Mouse (Mus musculus): ENCODE results near the gene Crtc2.
"Not testable (repeated sequence)": the region's sequence is repeated elsewhere in the genome, so short reads cannot be mapped to it uniquely, and the experiment has no call there.

Crtc2 gene

DNA sequence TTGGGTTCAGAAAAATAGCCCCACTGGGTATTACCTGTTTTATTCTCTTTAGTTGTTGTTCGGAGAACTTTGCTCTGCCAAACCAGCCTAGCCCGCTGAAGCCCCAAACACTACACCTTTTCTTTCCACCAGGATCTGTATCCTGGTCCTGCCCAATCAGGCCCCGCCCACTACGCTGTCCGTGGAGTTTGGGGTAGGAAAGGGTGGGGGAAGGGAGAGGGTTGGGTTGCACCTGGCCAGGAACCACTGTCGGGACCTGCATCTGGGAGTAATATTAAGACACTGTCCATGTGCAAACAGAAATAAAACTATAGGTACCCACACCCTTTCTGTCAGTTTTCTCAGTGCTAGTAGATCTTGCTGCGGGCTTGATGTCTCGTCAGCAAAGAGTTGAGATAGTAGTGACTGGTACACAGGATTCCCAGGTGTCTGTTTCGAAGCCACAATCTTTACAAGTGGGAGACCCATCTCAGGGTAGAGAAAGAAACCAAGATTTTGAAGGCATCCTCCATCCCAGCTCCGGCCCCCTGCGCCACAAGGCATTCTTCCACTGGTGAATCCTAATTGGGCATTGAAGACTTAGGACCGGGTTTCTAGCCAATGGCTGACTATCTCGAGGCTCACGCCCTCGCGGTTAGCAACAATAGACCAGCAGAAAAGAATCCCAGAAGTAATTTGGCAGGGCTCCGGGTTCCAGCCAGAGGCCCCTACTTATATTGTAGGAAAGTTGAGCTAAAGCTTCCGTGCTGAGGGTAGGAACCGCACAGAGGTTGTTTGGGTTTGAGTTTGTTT is 10.8 kb upstream of the Crtc2 start, which contains the start of gene Creb3l4:
Creb3l4 (minus strand) TSS at position 529 of the 792 bp plus-strand sequence.
- DNase-seq (ENCODE audit: low read depth, low spot score): peak; percentile 72

- DNase-seq (ENCODE audit: low read depth, low spot score): no peak
Observed at GRCm38 (mm10) chr3:90245406-90245805, 8.6 kb upstream of the Crtc2 start.

- DNase-seq (ENCODE audit: low read depth, low spot score): no peak
Observed at GRCm38 (mm10) chr3:90247630-90247959, 6.4 kb upstream of the Crtc2 start.

DNA sequence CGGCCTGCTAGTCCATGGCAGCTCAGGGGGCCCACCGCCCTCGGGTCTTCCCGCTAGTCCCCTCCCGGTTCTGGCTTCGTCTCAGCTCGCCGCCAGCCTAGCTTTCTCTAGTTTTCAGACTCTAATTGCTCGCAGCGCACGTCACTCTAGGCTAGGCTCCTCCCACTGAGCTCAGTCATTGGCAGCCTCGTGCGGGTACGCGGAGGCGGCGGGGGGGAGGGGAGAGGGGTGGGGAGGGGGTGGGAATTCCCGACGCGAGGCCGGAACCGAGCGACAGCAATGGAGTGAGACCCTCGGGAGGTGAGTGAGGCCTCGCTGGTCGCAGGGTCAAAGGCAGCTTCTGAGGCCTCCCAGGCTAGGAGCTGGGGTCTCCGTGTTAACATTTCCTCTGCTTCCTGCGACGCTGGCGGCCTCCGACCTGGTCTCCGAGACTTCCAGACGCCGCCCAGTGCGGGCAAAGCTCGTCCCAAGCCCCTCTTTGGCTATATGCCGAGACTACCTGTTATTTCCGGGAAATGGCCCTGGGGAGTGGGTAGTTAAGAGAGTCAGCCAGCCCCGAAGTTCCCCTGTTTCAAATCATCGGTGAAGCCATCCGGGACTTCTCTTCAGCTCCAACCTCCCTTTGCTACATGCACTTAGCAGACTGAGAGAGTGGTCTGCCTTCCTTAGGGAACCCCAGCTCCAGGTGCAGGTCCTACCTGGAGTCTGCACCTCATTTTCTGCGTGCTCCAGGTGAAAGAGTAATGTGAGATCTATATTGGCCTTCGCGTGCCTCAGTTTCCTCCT is 5.8 kb upstream of the Crtc2 start, which contains the start of gene Slc39a1:
Slc39a1 (plus strand) TSS at position 213 of the 786 bp plus-strand sequence.
- DNase-seq (ENCODE audit: low read depth, low spot score): peak; percentile 96

DNA sequence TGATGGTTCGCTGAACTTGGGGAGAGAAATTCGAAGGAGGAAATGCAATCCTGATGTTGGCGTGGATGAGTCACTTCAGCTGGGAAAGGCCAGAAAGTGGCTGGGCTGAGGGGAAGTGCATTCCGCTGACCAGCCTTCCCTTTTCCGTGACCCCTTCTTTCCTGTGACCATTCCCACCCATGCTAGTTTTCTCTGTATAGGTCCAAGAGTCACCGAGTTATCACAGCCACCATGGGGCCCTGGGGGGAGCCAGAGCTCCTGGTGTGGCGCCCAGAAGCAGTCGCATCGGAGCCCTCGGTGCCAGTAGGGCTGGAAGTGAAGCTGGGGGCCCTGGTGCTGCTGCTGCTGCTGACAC is 5.2 kb upstream of the Crtc2 start:
- DNase-seq (ENCODE audit: low read depth, low spot score): no peak

- no peak for DNase-seq (ENCODE audit: low read depth, low spot score)
Observed at GRCm38 (mm10) chr3:90250791-90251190, 3.2 kb upstream of the Crtc2 start.

DNA sequence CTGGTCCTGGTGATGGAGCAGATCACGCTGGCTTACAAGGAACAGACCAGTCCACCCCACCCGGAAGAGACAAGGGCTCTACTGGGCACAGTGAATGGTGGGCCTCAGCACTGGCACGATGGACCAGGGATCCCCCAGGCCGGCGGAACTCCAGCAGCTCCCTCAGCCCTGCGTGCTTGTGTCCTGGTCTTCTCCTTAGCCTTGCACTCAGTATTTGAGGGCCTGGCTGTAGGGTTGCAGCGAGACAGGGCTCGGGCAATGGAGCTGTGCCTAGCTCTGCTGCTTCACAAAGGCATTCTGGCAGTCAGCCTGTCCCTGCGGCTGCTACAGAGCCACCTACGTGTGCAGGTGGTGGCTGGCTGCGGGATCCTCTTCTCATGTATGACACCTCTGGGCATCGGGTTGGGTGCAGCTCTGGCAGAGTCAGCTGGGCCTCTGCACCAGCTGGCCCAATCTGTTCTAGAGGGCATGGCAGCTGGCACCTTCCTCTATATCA is 2.2 kb upstream of the Crtc2 start:
- DNase-seq (ENCODE audit: low read depth, low spot score): not testable (repeated sequence)

DNA sequence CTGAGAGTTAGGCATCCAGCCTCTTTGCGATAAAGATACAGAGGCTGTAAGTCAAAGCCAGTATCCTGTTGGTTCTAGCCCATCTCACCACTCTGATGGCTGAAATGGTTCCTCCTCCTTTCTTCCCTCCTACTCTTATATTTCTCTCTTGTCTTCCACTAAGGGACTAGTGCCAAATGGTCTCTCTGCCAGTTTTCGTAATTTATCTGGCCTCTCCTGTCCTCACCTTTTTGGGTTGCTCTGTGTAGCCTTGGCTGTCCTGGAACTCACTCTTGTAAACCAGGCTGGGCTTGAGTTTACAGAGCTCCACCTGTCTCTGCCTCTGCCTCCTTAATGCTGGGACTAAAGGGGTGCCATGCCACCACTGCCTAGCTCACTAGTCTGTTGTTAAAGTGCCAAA is 1.3 kb upstream of the Crtc2 start:
- DNase-seq (ENCODE audit: low read depth, low spot score): not testable (repeated sequence)

- not testable (repeated sequence) for DNase-seq (ENCODE audit: low read depth, low spot score)
Observed at GRCm38 (mm10) chr3:90253174-90253573, 789 bp upstream of the Crtc2 start.

DNA sequence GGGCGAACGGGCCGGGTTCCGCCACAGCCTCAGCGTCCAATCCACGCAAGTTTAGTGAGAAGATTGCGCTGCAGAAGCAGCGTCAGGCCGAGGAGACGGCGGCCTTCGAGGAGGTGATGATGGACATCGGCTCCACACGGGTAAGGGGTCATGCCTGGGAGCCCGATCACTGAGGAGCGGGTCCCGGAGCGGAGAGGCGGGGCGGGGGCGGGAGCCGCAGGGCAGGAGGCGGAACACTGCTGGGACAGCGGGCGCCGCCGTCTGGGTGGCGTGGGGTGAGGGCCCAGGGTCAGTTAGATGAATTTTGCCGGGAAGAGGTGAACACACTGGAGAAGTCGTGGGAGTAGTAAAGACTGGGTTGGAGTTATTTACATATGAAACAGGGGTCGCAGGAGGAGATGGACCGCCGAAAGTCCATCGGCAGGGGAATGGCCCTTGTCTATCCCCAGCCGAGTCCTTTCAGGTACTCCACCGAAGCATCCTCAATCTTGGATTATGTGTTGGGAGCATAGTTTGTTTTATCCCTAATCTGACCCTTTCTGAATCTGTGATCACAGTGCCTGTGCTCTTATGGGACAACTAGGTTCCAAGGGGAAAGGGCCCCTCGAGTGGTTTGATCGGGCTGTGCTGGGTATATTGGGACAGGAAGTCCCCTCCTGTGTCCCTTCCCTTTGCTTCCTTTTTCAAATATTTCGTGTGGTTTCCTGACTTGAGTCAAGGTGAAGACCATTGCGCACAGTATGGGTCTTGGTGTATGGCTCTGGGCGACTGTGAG is 643 bp downstream of the Crtc2 start:
- DNase-seq (ENCODE audit: low read depth, low spot score): peak; percentile 19

- DNase-seq (ENCODE audit: low read depth, low spot score): no peak
Observed at GRCm38 (mm10) chr3:90255194-90255565, 1.2 kb downstream of the Crtc2 start.

DNA sequence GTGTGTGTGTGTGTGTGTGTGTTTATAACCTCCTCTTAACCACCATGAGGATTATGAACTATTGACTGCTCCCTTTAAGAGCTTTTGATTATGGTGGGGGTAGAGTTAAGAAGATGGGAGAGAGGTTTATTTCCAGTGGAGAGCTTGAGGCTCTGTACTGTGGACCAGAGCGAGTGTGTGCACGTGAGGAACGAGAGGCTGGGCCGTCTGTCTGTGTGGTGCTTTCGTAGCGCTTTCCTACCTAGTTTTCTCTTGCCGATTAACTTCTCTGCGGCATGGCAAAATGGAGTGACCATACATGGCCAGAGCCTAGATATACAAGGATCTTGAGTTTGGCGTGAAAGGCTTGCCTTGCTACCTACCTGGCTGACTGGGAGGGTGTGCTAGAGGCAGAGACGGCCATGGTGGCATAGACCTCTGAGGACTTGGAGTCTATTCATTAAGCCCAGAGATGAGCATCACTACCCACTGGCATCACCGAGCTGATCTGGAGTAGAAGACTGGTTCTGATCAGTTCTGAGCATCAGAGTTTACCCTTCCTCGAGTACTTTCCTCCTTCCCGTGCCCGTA is 1.9 kb downstream of the Crtc2 start:
- DNase-seq (ENCODE audit: low read depth, low spot score): no peak

- DNase-seq (ENCODE audit: low read depth, low spot score): no peak
Observed at GRCm38 (mm10) chr3:90256731-90257530, 3.0 kb downstream of the Crtc2 start.

GRCm38 (mm10) chr3:90258521-90258920 is 4.6 kb downstream of the Crtc2 start:
- DNase-seq (ENCODE audit: low read depth, low spot score): no peak

DNA sequence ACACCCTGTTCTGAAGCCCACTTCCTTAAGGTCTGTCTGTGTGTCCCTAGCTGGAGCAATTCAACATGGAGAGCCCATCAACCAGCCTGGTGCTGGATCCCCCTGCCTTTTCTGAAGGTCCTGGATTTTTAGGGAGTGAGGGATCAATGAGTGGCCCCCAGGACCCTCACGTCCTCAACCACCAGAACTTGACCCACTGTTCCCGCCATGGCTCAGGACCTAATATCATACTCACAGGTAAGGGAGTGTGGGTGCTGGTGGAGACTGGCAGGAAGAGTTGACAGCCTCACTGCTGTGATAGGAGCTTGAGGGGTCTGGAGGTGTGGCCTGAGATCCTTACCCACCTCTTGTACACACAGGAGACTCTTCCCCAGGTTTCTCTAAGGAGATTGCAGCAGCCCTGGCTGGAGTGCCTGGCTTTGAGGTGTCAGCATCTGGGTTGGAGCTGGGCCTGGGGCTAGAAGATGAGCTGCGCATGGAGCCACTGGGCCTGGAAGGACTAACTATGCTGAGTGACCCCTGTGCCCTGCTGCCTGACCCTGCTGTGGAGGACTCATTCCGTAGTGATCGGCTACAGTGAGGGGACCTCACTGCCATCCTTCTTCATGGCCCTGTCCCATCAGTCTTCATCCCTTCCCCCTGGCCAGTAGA is 9.3 kb downstream of the Crtc2 start:
- no peak for DNase-seq (ENCODE audit: low read depth, low spot score)

DNA sequence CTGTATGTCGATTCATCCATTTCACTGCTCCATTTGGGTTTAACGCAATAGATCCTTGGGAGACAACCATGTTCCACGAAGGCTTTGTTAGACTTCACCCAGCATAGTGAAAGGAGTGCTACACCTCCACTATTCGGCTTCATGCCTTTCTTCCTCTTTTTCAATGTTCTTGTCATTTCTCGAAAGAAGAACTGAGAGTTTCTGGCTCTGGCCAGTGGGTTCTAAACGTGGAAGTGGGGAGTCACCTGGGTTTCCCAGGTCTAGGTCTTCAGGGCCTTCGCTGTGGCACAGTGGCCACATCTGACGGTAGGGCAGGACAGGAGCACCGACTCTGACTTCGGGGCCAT is 10.7 kb downstream of the Crtc2 start:
- no peak for DNase-seq (ENCODE audit: low read depth, low spot score)

GRCm38 (mm10) chr3:90265034-90265931 is 11.3 kb downstream of the Crtc2 start, which contains the start of gene Dennd4b:
TSS of gene Dennd4b (plus strand) at chr3:90265185.
- DNase-seq (ENCODE audit: low read depth, low spot score): peak; percentile 79

DNA sequence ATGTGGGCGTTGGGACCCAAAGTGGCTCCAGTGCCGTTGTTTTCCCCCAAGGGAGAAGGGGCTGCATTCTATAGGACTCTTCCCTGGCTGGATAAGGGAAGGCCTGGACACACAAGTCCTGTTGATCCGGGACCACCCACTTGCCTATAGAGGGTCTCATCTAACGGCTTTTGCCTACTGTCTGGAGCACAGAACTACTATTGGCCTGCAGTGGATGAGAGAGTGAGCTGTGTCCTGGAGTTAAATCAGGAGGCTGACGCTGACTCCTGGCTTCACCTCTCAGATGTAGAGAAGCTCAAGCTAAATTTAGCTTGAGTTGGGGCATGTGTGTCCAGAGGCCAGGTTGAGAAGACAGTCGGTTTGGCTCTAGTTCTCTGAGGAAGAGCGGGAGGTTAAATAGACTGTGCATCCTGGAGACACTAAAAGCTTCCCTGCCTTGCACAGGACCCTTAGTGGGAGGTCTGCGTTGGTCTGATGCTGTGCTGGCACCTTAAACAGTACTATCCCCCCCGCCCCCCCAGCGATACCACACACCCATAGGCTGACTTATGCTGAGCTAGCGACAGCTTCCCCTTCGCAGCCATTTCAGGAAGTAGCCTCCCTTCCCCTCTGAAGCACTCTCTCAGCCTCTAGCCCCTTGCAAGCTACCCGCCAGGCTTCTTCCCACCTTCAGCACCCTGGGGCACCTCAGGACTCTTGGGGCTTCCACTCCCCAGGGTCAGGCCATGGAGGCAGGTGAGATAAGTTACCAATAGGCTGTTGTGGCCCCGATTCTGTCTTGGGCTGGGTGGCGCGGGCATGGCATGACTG is 12.2 kb downstream of the Crtc2 start:
- DNase-seq (ENCODE audit: low read depth, low spot score): no peak

Measured in forelimb bud, embryonic 11.5 days (tissue).